Mouse (Mus musculus) heart, adult 11 months (tissue): ENCODE measurements at regions not wholly inside any gene's neighbourhood (a gene's known extent, or its start where the extent isn't known, plus 50 kb on each side); places are given as distances from the start of the nearest gene placed in this dataset.

Experiments used
- DNase-seq: peaks from one replicate; pipeline ENCODE4 v3.0.0; 2022

DNA sequence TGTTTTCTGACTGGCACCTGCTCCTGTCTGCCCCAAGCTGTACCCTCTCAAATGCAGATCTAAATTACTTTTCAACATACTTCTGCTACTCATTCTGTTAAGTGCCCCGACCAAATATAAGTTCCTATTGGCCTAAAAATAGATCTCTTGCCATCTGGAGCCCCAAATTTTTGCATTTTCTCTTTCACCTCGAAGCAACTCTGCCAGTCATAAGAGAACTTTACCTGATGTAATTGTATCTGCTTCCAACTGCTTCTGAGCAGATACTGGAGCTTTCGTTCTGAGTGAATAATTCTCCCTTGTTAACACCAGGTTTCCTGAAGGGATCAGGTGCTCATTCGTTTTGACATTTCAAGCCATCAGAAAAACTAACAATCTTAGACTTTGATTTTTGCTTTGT is 501.2 kb downstream of the Inhba start:
- no peak for DNase-seq

DNA sequence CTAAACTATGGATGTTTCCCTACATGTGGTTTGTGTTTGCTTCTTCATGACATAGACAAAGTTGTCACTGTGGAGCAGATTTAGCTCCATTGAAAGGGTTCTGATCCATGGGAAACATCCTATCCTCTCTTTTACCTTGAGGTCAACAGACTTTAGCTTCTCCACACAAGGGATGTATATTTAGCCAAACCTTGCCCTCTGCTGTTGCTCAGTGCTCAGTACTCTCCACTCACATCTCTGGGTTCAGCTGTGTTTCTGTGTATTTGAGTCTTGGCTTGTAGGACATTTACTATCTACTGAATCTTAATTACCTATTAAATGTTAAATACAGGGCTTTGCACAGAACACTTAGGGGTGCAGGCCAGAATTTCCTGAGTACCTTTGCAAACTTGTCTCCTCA is 503.5 kb downstream of the Inhba start:
- no peak for DNase-seq

DNA sequence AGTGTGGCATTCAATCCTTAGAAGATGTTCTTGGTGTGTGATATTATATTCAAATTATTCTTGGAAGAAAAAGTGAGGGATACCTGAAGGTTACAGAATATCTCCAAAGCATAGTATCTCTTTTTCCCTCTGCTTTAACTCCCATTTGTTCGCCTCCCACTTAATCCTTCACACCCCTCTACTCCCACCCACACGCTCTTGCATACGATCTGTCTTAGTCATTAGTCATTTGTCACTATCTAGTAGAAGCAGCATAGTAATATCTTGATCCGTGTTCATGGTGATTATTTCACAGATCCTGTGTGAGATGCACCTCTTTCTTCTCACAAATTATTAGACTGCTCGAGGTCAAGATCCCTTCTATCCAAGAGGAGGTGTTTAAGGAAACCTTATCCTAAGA is 517.4 kb downstream of the Inhba start:
- no peak for DNase-seq

DNA sequence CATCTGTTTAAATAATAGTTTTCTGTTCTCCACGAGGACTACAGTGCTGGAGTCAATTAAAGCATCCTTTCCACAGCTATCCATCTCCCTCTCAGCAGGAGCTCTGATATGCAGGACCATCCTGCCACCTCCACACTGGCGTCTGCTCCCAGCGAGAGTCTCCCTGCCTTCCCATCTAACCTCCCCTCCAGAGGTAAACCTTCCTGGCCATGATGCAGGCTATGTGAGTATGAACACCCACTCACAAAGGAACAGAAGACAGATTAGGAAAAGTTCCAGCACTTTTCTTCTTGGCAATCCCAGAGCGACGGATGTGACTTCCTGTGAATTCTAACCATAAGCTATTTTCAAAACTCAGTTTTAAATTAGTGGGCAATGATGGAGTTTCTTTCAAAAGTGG is 532.1 kb downstream of the Inhba start:
- DNase-seq, result no peak

DNA sequence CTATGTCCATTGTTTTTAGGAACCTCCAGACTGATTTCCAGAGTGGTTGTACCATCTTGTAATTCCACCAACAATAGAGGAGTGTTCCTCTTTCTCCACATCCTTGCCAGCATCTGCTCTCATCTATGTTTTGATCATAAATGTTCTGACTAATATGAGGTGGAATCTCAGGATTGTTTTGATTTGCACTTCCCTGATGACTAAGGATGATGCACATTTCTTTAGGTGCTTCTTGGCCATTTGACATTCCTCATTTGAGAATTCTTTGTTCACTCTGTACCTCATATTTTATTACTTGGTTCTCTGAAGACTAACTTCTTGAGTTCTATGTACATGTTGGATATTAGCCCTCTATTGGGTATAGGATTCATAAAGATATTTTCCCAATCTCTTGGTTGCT is 538.4 kb downstream of the Inhba start:
- no peak for DNase-seq

DNA sequence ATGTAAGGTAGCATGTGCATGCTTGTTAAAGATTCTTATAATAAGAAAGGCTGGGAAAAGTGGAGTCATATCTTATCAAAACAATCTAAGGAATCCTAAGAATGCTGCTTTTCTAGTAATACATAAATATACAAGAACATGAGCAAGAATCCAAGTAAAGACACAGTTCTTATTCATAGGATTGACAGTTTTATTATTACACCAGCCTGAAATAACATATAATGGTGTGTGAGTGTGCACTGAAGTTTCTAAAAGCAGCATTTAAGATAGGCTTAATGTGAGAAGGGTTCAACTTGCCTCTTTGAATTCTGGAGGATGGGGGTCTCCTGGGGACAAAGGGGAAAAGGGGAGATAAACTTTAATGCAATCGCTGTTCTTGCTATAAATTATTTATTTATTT is 553.3 kb downstream of the Inhba start:
- DNase-seq, result no peak

DNA sequence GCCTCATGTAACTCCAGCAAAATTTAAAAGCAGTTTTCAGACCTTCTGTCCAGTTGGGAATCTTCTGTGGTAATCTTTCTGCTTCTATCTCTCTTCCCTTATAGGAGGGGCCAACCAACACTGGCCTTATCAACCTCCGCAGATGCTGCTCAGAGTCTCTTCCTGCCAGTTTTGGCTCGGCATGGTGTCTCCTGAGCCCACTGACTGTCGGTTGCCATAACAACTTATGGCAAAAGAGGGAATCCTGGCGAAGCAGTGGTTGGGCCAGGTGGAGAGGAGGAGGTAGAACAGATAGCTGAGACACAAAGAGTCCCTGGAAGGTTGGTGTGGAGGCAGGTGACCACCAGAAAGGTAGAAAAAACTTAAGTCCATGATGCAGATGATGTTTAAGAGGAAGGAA is 562.4 kb downstream of the Inhba start:
- no peak for DNase-seq

DNA sequence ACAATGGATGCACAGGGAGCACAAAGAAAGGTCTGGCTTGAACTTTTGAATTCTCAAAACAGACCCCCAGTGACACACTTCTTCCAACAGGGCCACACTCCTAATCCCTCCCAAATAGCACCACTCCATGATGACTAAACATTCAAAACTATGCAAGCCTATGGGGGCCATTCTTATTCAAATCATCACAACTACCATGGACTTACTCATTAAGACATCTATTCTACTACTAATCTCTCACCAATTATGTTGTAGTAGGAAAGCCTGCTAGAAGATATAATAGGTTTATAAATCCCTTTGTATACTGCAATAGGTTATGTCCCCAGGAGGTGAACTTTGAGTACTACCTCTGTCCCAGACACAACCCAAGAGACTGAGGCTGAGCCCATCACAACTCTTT is 574.6 kb downstream of the Inhba start:
- DNase-seq, result no peak

DNA sequence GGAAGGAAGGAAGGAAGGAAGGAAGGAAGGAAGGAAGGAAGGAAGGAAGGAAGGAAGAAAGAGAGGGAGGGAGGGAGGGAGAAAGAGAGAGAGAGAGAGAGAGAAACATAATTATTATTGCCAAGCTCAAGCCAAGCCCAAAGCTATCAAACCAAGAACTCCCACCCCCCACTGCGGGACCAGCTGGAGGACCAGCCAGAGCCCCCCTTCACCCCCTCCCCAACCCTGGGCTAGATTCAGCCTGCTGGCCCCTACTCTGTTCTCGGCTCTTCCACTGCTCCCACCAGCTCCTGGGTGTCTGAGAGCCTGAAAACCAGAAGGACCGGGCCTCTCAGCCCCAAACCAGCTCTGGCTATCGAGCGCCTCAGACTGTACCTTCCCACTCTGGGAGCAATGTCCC is 608.1 kb downstream of the Inhba start:
- peak; percentile 63 for DNase-seq

DNA sequence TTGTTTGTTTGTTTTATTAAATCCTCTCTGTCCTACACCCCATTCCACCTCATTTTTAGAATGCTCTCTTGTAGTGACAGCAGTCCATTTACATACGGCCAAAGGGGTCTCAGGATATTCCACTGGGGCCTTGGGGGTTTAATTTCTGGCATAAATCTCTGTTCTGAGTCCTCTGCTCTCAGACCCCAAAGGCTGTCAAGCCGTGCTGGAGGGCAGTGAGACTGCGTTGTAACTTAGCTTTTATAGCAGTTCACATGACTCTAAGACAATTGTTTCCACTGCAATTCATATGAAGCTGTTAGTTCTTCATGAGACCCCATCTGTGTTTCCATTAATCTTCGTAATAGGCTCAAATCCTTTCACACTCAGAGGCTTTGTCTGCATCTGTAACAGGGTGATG is 614.9 kb downstream of the Inhba start:
- DNase-seq, result no peak

DNA sequence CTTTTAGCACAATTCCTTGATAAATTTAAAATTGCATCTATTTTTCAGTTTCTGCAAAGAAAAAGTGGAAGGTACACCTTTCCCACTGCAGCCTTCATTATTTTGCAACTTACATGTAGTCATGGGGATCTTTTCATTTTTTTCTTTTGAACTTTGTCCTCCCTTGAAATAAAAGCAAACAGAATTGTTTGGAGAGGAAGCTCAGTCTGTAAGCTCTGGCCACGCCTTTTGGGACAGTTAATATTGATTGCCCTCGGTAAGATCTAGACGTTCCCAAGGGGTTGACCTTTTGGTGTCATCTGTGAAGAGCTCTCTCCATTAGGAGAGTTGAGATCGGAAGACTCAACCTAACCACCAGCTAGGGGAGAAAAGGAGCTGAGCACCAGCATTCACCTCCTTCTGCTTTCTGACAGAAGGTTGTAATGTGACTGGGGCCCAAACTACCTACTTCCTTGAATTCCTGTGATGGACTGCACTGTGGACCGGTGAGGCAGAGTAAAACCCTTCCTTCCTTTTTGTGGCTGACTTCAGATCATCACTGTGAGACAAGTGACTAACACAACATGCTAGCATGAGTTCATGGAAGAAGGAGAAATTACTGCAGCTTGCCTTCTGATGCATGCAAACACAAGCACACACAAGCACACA is 621.9 kb downstream of the Inhba start:
- DNase-seq, result no peak

DNA sequence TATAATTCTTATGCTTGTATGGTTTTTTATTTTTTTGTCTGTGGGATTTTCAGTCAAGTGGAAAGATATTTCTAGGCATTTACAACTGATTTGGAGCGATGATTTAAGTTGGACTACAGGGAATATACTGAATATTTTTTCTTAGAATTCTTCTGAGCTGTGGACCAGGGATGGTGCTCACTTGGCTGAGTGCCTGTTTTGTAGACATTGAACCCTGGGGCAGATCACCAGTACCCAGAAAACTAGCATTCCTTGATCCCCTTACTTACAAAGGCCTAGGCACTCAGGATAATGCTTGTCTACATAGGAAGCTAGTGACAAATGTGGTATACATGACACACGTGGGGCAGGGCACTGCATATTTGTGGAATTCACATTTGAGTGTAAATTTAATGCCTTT is 624.6 kb downstream of the Inhba start:
- no peak for DNase-seq

DNA sequence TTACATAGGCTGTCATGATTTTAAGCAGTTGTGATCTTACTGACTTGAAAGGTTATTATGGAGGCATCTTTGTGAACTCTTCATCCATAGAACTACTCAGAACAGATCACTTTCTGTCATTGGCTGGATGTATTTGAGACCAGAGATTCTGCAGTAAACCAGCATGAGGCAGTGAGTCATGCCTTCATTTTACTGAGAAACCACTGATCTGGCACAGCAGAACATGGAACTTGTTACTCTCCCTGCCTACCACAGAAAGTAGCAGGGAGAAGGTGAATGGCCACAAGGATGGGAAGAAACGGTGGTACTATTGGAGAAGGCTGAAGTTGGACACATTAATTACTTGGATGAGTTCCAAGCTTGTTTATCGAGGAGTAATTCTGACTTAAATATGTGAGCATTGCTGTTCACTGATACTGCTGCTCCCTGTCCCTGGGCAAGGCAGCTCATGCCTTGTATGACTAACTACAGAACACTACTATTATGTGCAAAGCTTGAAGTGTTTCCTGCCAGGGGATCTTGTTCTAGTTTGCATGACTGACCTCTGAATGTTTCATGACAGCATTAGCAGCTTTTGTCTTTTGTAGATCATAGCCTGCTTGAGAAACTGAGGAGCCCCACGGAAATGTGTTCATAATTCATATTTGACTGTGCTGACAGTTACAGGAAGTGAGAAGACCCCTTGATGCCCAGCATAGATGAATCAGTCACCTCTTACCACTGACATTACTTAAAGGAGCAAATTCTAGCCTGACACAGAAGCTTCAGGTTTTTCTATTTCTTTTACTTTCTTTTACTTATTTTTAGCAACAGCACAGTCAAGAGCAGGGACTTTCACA is 630.2 kb downstream of the Inhba start:
- DNase-seq, result no peak

DNA sequence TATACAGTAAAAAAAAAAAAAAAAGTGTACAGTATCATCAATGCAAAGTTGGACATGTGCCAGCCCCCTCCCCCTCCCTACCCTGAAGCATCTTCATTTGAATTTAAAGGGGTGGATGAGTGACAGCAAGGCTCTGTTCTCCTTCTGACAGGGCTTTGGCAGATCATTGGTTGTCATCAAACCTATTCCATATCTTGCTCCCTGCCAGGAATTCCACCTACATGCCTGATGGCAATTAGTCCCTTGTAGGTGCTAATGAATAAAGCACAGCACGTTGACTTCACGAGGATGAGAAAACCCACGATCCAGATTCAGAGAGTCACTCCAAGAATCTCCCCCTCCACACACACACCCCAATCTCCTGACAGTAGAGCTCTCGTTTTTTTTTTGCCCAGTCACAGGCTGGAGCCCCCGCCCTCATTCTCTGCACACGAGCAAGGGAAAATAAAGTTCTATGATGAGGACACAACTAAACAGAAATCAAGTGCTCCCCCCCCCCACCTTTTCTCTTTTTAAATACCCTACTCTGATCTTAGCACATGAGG is 630.9 kb downstream of the Inhba start:
- DNase-seq, result no peak

DNA sequence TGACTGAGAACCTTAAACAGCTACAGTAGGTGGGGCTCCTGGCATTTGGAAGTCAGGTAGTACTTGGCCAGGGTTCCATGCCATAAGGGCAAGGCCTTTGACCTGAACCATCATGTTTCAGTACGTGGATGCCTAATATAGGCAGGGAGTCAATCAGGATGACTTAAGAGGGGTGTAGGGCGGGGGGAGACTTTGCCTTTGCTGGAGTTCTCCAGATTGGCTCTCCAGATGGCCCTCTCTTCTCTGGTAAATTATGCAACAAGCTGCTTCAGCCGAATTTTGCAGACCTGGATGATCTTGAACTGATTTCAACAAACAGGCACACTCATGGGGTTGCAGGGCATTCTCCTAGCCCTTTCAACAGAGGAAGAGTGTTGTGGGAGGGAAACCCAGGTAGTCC is 633.7 kb downstream of the Inhba start:
- no peak for DNase-seq

DNA sequence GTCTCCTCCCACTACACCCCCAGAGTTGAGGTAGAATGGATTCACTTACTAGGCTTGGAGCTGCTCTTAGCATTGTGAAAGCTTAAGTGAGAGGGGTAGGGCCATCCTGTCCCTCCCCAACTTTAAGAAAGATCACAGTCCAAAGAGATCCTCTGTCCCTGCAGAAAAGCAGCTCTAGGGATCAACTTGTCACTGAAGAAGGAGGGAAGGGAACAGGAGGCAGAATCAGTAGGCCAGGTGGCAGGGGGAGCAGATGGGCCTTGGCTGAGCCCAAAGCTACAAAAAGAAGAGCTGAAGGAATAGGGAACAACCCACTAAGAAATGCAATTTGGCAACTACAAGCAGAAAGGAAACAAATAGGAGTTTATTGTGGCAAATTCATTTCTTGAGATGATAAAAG is 634.4 kb downstream of the Inhba start:
- DNase-seq, result no peak

DNA sequence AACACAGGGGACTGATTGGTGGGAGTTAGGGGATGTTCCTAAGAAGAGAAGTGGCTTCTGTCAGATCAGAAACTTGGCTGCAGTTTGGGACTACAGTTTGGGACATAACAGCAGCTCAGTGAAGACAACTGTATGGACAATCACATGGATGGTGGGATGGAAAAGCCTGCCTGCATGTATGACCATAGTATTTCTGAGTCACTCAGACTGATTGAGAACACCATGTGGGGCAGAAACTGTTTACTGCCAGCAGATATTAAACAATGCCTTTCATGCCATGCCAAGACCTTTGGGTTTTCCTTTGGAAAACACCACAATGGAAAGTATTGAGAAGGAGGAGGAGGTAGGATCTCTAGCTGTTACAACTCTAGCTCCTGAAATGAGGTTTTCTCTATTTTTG is 635.0 kb downstream of the Inhba start:
- DNase-seq, result no peak

DNA sequence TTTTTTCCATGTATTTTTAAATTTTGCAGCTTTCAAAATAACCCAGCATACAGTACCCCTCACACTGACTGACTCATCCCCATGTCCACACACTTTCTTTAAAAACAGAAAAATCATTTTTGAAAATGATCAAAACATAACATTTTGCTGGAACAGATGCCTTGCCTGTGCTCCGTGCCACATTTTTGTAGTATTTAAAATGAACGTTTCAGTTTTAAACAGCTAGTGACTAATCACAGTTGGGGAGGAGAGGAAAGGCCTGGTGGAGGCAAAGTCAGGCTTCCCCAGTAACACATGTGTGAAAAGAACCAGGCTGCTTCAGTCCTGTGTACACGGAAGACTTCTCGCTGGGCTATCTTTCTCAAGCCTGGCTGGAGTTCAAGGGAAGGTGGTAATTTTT is 644.5 kb downstream of the Inhba start:
- DNase-seq, result no peak

DNA sequence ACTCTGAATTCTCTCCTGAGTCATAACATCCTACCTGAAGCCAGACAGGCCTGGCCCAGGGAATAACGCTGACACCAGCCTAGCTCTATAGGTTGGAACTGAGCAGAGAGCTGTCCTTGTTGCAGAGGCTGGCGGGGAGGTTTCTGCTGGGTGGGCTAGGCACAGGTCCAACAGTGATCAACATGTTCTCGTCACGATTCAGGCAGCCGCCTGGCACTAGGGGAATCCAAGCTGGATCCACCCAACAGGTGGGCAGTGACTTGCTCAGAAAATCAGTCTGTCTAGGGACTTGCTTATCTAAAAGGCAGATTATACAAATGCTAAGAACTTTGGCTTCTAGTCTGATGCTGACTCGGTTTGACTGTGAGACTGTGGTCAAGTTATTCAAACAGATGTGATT is 648.2 kb downstream of the Inhba start:
- no peak for DNase-seq

DNA sequence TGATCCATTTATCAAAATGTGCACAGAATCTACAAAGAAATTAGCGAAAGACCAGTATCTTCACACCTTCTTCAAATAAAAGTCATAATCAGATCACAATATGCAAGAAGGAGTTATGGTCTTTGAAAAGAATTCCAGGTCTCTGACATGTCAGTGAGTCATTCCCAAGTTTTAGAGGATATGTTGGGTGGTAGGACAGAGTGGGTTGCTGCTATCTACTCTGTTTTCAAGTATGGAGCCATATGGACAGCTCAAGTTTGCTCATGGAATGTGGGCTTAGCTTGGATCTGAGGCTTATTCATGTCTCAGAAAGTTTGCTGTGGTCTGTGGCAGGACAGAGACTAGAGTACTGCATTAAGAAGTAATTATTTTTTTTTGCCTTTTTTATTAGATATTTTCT is 657.0 kb downstream of the Inhba start:
- DNase-seq, result no peak

DNA sequence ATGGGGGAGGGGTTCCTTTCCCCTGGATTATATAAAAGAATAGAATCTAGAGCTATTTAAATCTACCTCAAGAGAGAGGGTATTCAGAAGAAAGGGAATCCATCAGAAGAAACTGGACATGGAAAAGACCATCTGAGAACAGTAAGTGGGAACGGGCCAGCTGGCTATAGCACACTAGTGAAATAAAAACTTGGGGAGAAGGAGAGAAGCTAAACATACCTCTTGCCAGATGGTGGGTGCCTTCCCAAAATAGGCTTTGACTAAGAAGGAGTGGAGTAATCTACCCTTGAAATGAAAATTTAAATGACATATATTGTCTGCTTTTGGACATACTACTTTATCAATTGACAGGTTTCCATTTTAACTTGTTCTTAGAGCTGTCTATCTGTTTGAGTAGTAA is 657.6 kb downstream of the Inhba start:
- no peak for DNase-seq

DNA sequence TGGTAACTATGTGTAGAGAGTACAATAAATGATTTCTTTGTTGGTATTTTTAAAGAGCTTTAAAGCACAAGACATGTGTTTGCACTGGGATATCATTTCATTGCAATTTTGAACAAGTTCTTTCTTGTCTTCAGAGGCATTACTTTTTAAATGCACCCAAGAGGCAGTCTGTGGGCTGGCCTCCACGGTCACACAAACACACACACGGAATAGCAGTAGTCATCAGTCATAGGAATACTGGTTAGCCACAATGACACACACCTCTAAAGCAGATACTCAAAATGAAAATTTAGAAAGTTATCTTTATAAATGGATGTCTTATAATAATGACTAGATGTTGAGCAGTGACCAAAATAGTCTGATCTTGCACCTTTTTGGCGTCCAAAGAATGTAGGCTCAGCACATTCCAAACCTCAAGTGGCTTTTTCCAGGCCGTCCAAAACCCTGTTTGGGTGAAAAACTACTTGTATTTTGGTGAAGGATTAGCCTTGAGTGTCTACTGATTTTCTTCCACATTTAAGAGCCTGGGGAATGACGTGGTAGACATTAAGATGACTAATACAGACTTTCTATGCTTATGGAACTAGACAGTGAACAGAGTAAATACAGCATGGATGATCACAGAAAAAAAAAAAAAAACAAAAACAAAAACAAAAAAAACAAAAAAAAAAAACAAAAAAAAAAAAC is 658.5 kb downstream of the Inhba start:
- DNase-seq, result no peak

DNA sequence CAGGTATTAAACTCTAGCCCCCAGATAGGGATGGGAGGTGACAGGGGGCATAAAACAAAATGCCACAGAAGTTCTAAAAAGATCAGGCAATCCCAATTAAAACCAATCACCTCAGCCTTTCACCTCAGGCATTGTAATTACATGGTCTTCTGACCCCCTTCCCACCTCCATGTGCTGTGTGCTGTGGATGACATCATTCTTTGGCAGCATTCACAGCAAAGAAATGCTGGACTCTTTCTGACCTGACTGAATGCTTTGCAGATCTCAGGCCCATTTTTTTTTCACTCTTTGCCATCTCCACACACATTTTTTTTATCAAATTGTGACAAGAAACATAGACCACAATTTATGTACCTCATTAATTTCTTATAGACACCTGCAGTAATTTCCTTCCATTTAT is 659.1 kb downstream of the Inhba start:
- no peak for DNase-seq

DNA sequence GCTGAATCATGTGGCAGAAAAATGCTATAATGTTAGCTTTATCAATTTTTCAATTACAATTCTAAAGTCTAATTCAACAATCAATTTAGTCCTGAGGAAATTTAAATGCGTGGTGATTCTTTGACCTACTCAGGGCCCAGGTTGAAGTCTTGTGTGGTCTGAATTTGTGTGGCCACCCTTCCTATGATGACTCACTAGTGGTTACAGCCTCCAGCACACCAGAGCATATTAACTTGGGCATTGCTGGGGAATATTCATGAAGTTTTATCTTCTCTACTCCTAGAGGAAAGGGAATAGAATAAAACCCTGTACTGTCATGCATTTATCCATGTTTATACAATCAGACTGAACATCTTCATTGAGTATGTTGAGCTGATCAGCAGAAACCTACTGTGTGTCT is 665.2 kb downstream of the Inhba start:
- DNase-seq, result no peak
